Mouse (Mus musculus): ENCODE results near the gene Rdx. TPM values are rescaled to one million over a fixed set of nuclear protein-coding genes. Genes with fewer than 3 reads are reported as not detected.
"Not testable (repeated sequence)": the region's sequence is repeated elsewhere in the genome, so short reads cannot be mapped to it uniquely, and the experiment has no call there.

Gene Rdx
- polyA plus RNA-seq, 1 experiment from 2014 or later: 81.4 TPM

DNA sequence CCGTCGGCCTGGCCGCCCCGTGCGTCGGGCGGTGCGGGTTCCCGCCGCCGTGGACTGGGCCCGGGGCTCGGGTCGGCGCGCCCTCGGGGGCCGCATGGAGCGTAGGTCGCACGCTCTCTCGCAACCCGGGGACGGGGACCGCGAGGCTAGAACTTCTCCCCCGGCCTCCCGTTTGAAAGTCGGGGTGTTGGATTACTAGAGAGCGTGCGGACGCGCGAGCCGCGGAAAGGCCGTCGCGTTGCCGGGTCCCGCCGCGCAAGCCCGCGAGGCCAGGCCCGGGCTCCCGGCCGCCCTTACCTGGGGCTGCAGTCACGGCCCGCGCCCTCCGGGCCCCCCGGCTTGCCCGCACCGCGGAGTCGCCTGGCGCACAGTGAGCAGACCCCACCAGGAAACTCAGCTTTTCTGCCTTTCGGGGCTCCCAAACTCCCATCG is 1.7 kb downstream of the Rdx start:
- H3K4me2 ChIP-seq (ENCODE audit: low read depth, low read length): peak overlapping the region; percentile 72
- H3K27ac ChIP-seq (ENCODE audit: low read length): peak overlapping the region; percentile 99
- peak overlapping the region; percentile 97 for H3K4me3 ChIP-seq (replicated peaks; ENCODE audit: low read length)
- ATAC-seq (ENCODE audit: insufficient read depth, low FRiP score): peak; percentile 61
- WGBS: under 1% methylated on average over 60 of the region's 60 CpGs
- no peaks in the 10 kb centered on the region for H3K36me3 ChIP-seq (ENCODE audit: control insufficient read depth, insufficient read depth, low read length)
- H3K9me3 ChIP-seq (replicated peaks; ENCODE audit: control insufficient read depth, low read length): no peaks in the 10 kb centered on the region
- peak overlapping the region; percentile 99 for H3K9ac ChIP-seq (ENCODE audit: low read length)
- H3K27me3 ChIP-seq (ENCODE audit: control insufficient read depth, insufficient read depth, low read length): no peaks in the 10 kb centered on the region
- peaks cover 18% of the 10 kb centered on the region for H3K4me1 ChIP-seq (ENCODE audit: control insufficient read depth, insufficient read depth, low read length)

DNA sequence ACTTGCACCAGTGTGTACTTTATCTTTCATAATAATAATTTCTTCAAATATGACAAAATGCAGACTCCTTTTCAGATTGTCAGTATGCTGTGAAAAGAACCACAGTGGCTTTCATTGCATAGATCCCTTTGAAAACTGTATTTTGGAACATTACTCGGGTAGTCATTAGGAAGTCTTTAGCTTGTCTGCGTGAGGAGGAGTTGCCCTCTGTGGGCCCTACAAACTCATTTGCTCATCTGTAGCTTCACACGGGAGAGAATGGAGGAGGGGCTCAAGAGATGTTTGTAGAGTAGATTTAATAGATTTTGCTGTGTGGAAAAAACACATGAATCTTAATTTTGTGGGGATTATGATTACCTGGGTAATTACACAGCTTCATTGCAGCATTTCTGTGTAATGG is 2.6 kb downstream of the Rdx start:
- WGBS: 9% methylated on average over 3 of the region's 3 CpGs
- Histone ChIP-seq H3K4me3 (replicated peaks; ENCODE audit: low read length) (peak overlapping the region; percentile 97), H3K9me3 (replicated peaks; ENCODE audit: control insufficient read depth, low read length) (no peaks in the 10 kb centered on the region), H3K9ac (ENCODE audit: low read length) (peak overlapping the region; percentile 99), H3K4me1 (ENCODE audit: control insufficient read depth, insufficient read depth, low read length) (peaks cover 18% of the 10 kb centered on the region), H3K36me3 (ENCODE audit: control insufficient read depth, insufficient read depth, low read length) (no peaks in the 10 kb centered on the region), H3K4me2 (ENCODE audit: low read depth, low read length) (peak overlapping the region; percentile 72), H3K27ac (ENCODE audit: low read length) (no peak overlapping the region), H3K27me3 (ENCODE audit: control insufficient read depth, insufficient read depth, low read length) (no peaks in the 10 kb centered on the region)
- ATAC-seq (ENCODE audit: insufficient read depth, low FRiP score): no peak

DNA sequence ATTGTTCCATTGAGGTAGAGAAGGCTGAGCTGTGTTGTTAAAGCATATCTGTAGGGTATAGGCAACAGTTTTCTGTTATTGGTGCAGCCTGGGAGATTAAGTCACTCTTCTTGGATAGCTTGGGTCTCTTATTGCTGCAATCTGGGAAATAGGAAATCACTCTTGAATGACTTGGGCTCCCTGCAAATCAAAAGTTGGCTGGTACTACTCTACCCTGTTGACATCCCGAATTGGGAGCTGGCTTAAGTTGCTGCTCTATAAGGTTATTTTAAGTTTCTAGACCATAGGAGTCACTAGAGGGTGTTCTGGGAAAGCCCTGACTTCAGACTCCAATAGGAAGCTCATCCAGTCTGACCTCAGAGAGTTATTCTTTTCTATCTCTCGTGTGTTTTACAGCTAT is 3.4 kb downstream of the Rdx start:
- WGBS: 33% methylated on average over 2 of the region's 2 CpGs
- no peak overlapping the region for H3K27ac ChIP-seq (ENCODE audit: low read length)
- peak overlapping the region; percentile 97 for H3K4me3 ChIP-seq (replicated peaks; ENCODE audit: low read length)
- H3K4me1 ChIP-seq (ENCODE audit: control insufficient read depth, insufficient read depth, low read length): peaks cover 18% of the 10 kb centered on the region
- no peaks in the 10 kb centered on the region for H3K36me3 ChIP-seq (ENCODE audit: control insufficient read depth, insufficient read depth, low read length)
- H3K4me2 ChIP-seq (ENCODE audit: low read depth, low read length): peak overlapping the region; percentile 72
- H3K9me3 ChIP-seq (replicated peaks; ENCODE audit: control insufficient read depth, low read length): no peaks in the 10 kb centered on the region
- no peaks in the 10 kb centered on the region for H3K27me3 ChIP-seq (ENCODE audit: control insufficient read depth, insufficient read depth, low read length)
- H3K9ac ChIP-seq (ENCODE audit: low read length): no peak overlapping the region
- ATAC-seq (ENCODE audit: insufficient read depth, low FRiP score): no peak

GRCm38 (mm10) chr9:52052221-52052620 is 5.2 kb downstream of the Rdx start:
- WGBS: 66% methylated on average over 1 of the region's 1 CpGs
- no peak for ATAC-seq (ENCODE audit: insufficient read depth, low FRiP score)
- H3K4me3 ChIP-seq (replicated peaks; ENCODE audit: low read length): no peak overlapping the region
- no peak overlapping the region for H3K4me2 ChIP-seq (ENCODE audit: low read depth, low read length)
- H3K4me1 ChIP-seq (ENCODE audit: control insufficient read depth, insufficient read depth, low read length): peaks cover 13% of the 10 kb centered on the region
- no peak overlapping the region for H3K9ac ChIP-seq (ENCODE audit: low read length)
- H3K36me3 ChIP-seq (ENCODE audit: control insufficient read depth, insufficient read depth, low read length): no peaks in the 10 kb centered on the region
- H3K27ac ChIP-seq (ENCODE audit: low read length): no peak overlapping the region
- no peaks in the 10 kb centered on the region for H3K27me3 ChIP-seq (ENCODE audit: control insufficient read depth, insufficient read depth, low read length)
- H3K9me3 ChIP-seq (replicated peaks; ENCODE audit: control insufficient read depth, low read length): no peaks in the 10 kb centered on the region

GRCm38 (mm10) chr9:52055313-52055712 is 8.3 kb downstream of the Rdx start:
- WGBS: 74% methylated on average over 3 of the region's 3 CpGs
- H3K4me2 ChIP-seq (ENCODE audit: low read depth, low read length): no peak overlapping the region
- no peaks in the 10 kb centered on the region for H3K36me3 ChIP-seq (ENCODE audit: control insufficient read depth, insufficient read depth, low read length)
- ATAC-seq (ENCODE audit: insufficient read depth, low FRiP score): no peak
- H3K27me3 ChIP-seq (ENCODE audit: control insufficient read depth, insufficient read depth, low read length): no peaks in the 10 kb centered on the region
- no peaks in the 10 kb centered on the region for H3K9me3 ChIP-seq (replicated peaks; ENCODE audit: control insufficient read depth, low read length)
- no peak overlapping the region for H3K4me3 ChIP-seq (replicated peaks; ENCODE audit: low read length)
- H3K4me1 ChIP-seq (ENCODE audit: control insufficient read depth, insufficient read depth, low read length): peaks cover 8% of the 10 kb centered on the region
- H3K27ac ChIP-seq (ENCODE audit: low read length): no peak overlapping the region
- no peak overlapping the region for H3K9ac ChIP-seq (ENCODE audit: low read length)

- no peaks in the 10 kb centered on the region for H3K9me3 ChIP-seq (replicated peaks; ENCODE audit: control insufficient read depth, low read length)
- no peaks in the 10 kb centered on the region for H3K36me3 ChIP-seq (ENCODE audit: control insufficient read depth, insufficient read depth, low read length)
- H3K4me3 ChIP-seq (replicated peaks; ENCODE audit: low read length): no peak overlapping the region
- no peak overlapping the region for H3K9ac ChIP-seq (ENCODE audit: low read length)
- no peaks in the 10 kb centered on the region for H3K27me3 ChIP-seq (ENCODE audit: control insufficient read depth, insufficient read depth, low read length)
- 67% methylated on average over 2 of the region's 2 CpGs for WGBS
- H3K4me2 ChIP-seq (ENCODE audit: low read depth, low read length): no peak overlapping the region
- no peak for ATAC-seq (ENCODE audit: insufficient read depth, low FRiP score)
- no peaks in the 10 kb centered on the region; the same call in 1 of the 2 replicates for H3K4me1 ChIP-seq (ENCODE audit: control insufficient read depth, insufficient read depth, low read length)
- no peak overlapping the region for H3K27ac ChIP-seq (ENCODE audit: low read length)
These were observed 12.8 kb downstream of the Rdx start for GRCm38 (mm10) chr9:52059788-52060187.

DNA sequence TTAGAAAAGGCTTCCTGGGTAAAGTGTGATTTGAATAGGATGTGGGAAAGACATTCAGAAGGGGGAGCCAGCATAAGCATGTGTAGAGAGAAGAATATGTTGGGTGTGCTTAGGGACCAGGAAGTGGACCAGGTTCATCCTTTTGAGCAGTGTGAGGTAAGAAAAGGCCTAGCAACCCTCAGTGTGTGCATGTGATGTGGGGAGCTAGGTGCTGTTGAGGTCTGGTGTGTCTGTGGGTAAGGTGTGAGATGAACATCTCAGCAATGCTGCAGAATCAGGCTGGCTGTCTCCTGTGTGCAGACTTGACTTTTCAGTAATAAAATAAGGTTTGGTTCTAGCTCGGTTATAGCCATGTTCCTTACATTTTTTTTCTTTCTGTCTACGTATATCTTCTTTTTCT is 23.1 kb downstream of the Rdx start:
- Histone ChIP-seq H3K27me3 (ENCODE audit: control insufficient read depth, insufficient read depth, low read length) (no peaks in the 10 kb centered on the region), H3K9me3 (replicated peaks; ENCODE audit: control insufficient read depth, low read length) (no peaks in the 10 kb centered on the region), H3K36me3 (ENCODE audit: control insufficient read depth, insufficient read depth, low read length) (peaks cover 24% of the 10 kb centered on the region), H3K4me1 (ENCODE audit: control insufficient read depth, insufficient read depth, low read length) (no peaks in the 10 kb centered on the region), H3K27ac (ENCODE audit: low read length) (no peak overlapping the region), H3K9ac (ENCODE audit: low read length) (no peak overlapping the region), H3K4me2 (ENCODE audit: low read depth, low read length) (no peak overlapping the region), H3K4me3 (replicated peaks; ENCODE audit: low read length) (no peak overlapping the region)
- 94% methylated on average over 2 of the region's 2 CpGs for WGBS
- ATAC-seq (ENCODE audit: insufficient read depth, low FRiP score): no peak

GRCm38 (mm10) chr9:52071352-52071751 is 24.4 kb downstream of the Rdx start:
- not testable (repeated sequence) for H3K4me3 ChIP-seq (replicated peaks; ENCODE audit: low read length); H3K4me1 ChIP-seq (ENCODE audit: control insufficient read depth, insufficient read depth, low read length); H3K9me3 ChIP-seq (replicated peaks; ENCODE audit: control insufficient read depth, low read length); H3K9ac ChIP-seq (ENCODE audit: low read length); H3K4me2 ChIP-seq (ENCODE audit: low read depth, low read length); H3K27ac ChIP-seq (ENCODE audit: low read length); H3K27me3 ChIP-seq (ENCODE audit: control insufficient read depth, insufficient read depth, low read length); ATAC-seq (ENCODE audit: insufficient read depth, low FRiP score)
- H3K36me3 ChIP-seq (ENCODE audit: control insufficient read depth, insufficient read depth, low read length): peaks cover 24% of the 10 kb centered on the region

GRCm38 (mm10) chr9:52072202-52072601 is 25.2 kb downstream of the Rdx start:
- Histone ChIP-seq H3K9me3 (replicated peaks; ENCODE audit: control insufficient read depth, low read length) (no peaks in the 10 kb centered on the region), H3K9ac (ENCODE audit: low read length) (no peak overlapping the region), H3K27me3 (ENCODE audit: control insufficient read depth, insufficient read depth, low read length) (no peaks in the 10 kb centered on the region), H3K27ac (ENCODE audit: low read length) (no peak overlapping the region), H3K36me3 (ENCODE audit: control insufficient read depth, insufficient read depth, low read length) (peaks cover 24% of the 10 kb centered on the region), H3K4me1 (ENCODE audit: control insufficient read depth, insufficient read depth, low read length) (no peaks in the 10 kb centered on the region), H3K4me3 (replicated peaks; ENCODE audit: low read length) (no peak overlapping the region), H3K4me2 (ENCODE audit: low read depth, low read length) (no peak overlapping the region)
- ATAC-seq (ENCODE audit: insufficient read depth, low FRiP score): no peak

DNA sequence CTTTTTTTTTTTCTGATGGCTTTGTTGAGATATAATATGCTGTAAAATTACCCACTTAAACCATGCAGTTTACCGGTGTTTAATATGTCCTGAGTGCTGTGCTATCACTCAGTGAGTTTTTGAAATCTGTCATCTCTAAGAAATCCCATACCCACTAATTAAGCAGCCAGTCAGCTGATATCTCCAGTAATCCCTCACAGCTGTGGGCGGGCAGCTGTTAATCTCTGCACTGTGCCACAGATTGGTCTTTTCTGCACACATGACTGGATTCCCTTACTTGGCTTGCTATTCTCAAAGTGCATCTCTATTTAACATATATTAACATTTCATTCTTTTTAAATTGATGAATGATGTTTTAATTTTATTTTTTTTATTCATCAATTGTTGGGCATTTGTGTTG is 29.1 kb downstream of the Rdx start:
- no peaks in the 10 kb centered on the region for H3K4me1 ChIP-seq (ENCODE audit: control insufficient read depth, insufficient read depth, low read length)
- H3K9ac ChIP-seq (ENCODE audit: low read length): no peak overlapping the region
- H3K4me3 ChIP-seq (replicated peaks; ENCODE audit: low read length): no peak overlapping the region
- no peak for ATAC-seq (ENCODE audit: insufficient read depth, low FRiP score)
- no peaks in the 10 kb centered on the region for H3K27me3 ChIP-seq (ENCODE audit: control insufficient read depth, insufficient read depth, low read length)
- H3K36me3 ChIP-seq (ENCODE audit: control insufficient read depth, insufficient read depth, low read length): peaks cover 21% of the 10 kb centered on the region
- no peak overlapping the region for H3K27ac ChIP-seq (ENCODE audit: low read length)
- WGBS: 85% methylated on average over 2 of the region's 2 CpGs
- no peak overlapping the region for H3K4me2 ChIP-seq (ENCODE audit: low read depth, low read length)
- H3K9me3 ChIP-seq (replicated peaks; ENCODE audit: control insufficient read depth, low read length): no peaks in the 10 kb centered on the region

Data from stomach, embryonic 16.5 days (tissue).